In genomic region chr16:38352031-38352430, GRCm38 (mm10) we compare ENCODE assay signal across 17 mouse cellular contexts. TPM values are rescaled to one million over a fixed set of nuclear protein-coding genes. Genes with fewer than 3 reads are reported as not detected.
DNase-seq lines count a peak whose midpoint lies in the region; ATAC-seq lines count a peak whose summit lies in the region.
"Had no signal": no experiment of that assay in that cellular context is flagged by ENCODE, and none has a peak within 500 bp of the region (broad histone marks: within the 10 kb centered on the region; RNA-seq: fewer than 3 reads in every experiment).

No protein-coding gene starts in this region.

- peak overlapping the region; percentile 94 for H3K27ac ChIP-seq in heart, embryonic 12.5 days (ENCODE audit: poor library complexity, severe bottlenecking)
- no peak overlapping the region for H3K27ac ChIP-seq in forebrain, embryonic 16.5 days (ENCODE audit: low read length)
- H3K27ac ChIP-seq: midbrain, embryonic 10.5 days had no signal

- intact Hi-C loops in heart, postnatal 25 days (cut with DNase I) = loop anchor here (5.0 kb wide), 1 partner anchor 40 kb away; no protein-coding TSS in a partner anchor

- H3K4me2 ChIP-seq in heart, embryonic 12.5 days = peak overlapping the region; percentile 25; the same call in 1 of the 2 replicates
- no peak overlapping the region for H3K4me2 ChIP-seq in forebrain, embryonic 16.5 days (ENCODE audit: low read length)

- DNase-seq in heart, adult 18-20 months = peak; percentile 69 to 73
- no peak for DNase-seq in heart, postnatal 25 days (ENCODE audit: low spot score)
- peak; percentile 45 for DNase-seq in adrenal gland, postnatal 25 days
- peak; percentile 24 for DNase-seq in induced T-regulatory cell, adult 2 months (ENCODE audit: low read depth)
- no peak for DNase-seq in frontal cortex, postnatal 10 days (ENCODE audit: low spot score in 2 of 2)
- DNase-seq: cerebellum, adult 9-11 months; embryo, embryonic 11 days; lung, postnatal 14 days had no signal

- H3K9ac ChIP-seq in heart, embryonic 12.5 days = peak overlapping the region; percentile 37; the same call in 1 of the 2 replicates
- H3K9ac ChIP-seq in forebrain, embryonic 16.5 days (replicated peaks; ENCODE audit: low read depth, low read length) = no peak overlapping the region

- H3K36me3 ChIP-seq in heart, embryonic 12.5 days = peaks cover 34% of the 10 kb centered on the region
- peaks cover 15% of the 10 kb centered on the region for H3K36me3 ChIP-seq in forebrain, embryonic 16.5 days (ENCODE audit: control insufficient read depth, insufficient read depth)

- WGBS in heart, embryonic 12.5 days = 47% methylated on average over 7 of the region's 7 CpGs
- 81% methylated on average over 7 of the region's 7 CpGs for WGBS in forebrain, embryonic 16.5 days

- no peak for ATAC-seq in heart, embryonic 12.5 days (ENCODE audit: insufficient number of reproducible peaks, low FRiP score)
- no peak for ATAC-seq in forebrain, embryonic 16.5 days
- ATAC-seq: hindbrain, embryonic 16.5 days had no signal

- H3K27me3 ChIP-seq in heart, embryonic 12.5 days (replicated peaks) = no peaks in the 10 kb centered on the region
- no peaks in the 10 kb centered on the region for H3K27me3 ChIP-seq in forebrain, embryonic 16.5 days (replicated peaks; ENCODE audit: control insufficient read depth, insufficient read depth, low read length)

- H3K9me3 ChIP-seq in heart, embryonic 12.5 days (replicated peaks) = no peaks in the 10 kb centered on the region
- no peaks in the 10 kb centered on the region for H3K9me3 ChIP-seq in forebrain, embryonic 16.5 days (ENCODE audit: control insufficient read depth, low read length)
- H3K9me3 ChIP-seq: midbrain, embryonic 10.5 days had no signal

- H3K4me3 ChIP-seq in heart, embryonic 12.5 days = no peak overlapping the region
- H3K4me3 ChIP-seq in forebrain, embryonic 16.5 days (replicated peaks; ENCODE audit: low read length) = no peak overlapping the region
- H3K4me3 ChIP-seq: midbrain, embryonic 10.5 days had no signal

- H3K4me1 ChIP-seq in heart, embryonic 12.5 days (replicated peaks) = peaks cover 53% of the 10 kb centered on the region
- H3K4me1 ChIP-seq in forebrain, embryonic 16.5 days (replicated peaks; ENCODE audit: control insufficient read depth, insufficient read depth, low read length) = peaks cover 7% of the 10 kb centered on the region

RNA-seq across cellular contexts. Expression of gene Gm21987, which starts 5.2 kb away (rescaled TPM):
- total RNA-seq in heart, adult 18-20 months (2021) = 1 to 10 TPM in 1 of 2 experiments, not detected in 1; 1.4 TPM
- total RNA-seq in heart, postnatal 25 days (2021) = not detected
- not detected in 2 replicates for total RNA-seq in adrenal gland, postnatal 25 days (2021)
- 2.5 and 3.8 TPM in 2 replicates for polyA plus RNA-seq in heart, embryonic 12.5 days (2016; fragmentation: Nextera tagmentation; extraction: Ambion mirVana)
- polyA plus RNA-seq in forebrain, embryonic 16.5 days (2015; fragmentation: Nextera tagmentation; extraction: Ambion mirVana) = not detected in 2 replicates
- total RNA-seq: liver, adult 2 months; MEL had no signal
- polyA plus RNA-seq: gonadal fat pad, adult 2 months; hindbrain, embryonic 16.5 days; large intestine, adult 2 months; liver, adult 2 months; midbrain, embryonic 10.5 days; urinary bladder, adult 2 months had no signal

RNA-seq across cellular contexts. Expression of gene Cox17, which starts 5.2 kb away (rescaled TPM):
- total RNA-seq in heart, adult 18-20 months (2021) = 100 to 1,000 TPM; 345 to 380 TPM
- 100 to 1,000 TPM; 261 to 277 TPM for total RNA-seq in heart, postnatal 25 days (2021)
- 271 and 273 TPM in 2 replicates for total RNA-seq in adrenal gland, postnatal 25 days (2021)
- polyA plus RNA-seq in heart, embryonic 12.5 days (2016; fragmentation: Nextera tagmentation; extraction: Ambion mirVana) = 301 and 307 TPM in 2 replicates
- polyA plus RNA-seq in forebrain, embryonic 16.5 days (2015; fragmentation: Nextera tagmentation; extraction: Ambion mirVana) = 85.4 and 88.6 TPM in 2 replicates

RNA-seq across cellular contexts. Expression of gene Popdc2, which starts 10.0 kb away (rescaled TPM):
- 100 to 1,000 TPM; 515 to 590 TPM for total RNA-seq in heart, adult 18-20 months (2021)
- 100 to 1,000 TPM; 481 to 520 TPM for total RNA-seq in heart, postnatal 25 days (2021)
- 1.5 TPM in 2 replicates for total RNA-seq in adrenal gland, postnatal 25 days (2021)
- polyA plus RNA-seq in heart, embryonic 12.5 days (2016; fragmentation: Nextera tagmentation; extraction: Ambion mirVana) = 308 and 330 TPM in 2 replicates
- polyA plus RNA-seq in forebrain, embryonic 16.5 days (2015; fragmentation: Nextera tagmentation; extraction: Ambion mirVana) = 0.31 and 0.51 TPM in 2 replicates

RNA-seq across cellular contexts. Expression of gene Maats1, which starts 10.1 kb away (rescaled TPM):
- under 1 TPM in 1 of 2 experiments, not detected in 1; 0.13 TPM for total RNA-seq in heart, adult 18-20 months (2021)
- total RNA-seq in heart, postnatal 25 days (2021) = not detected
- total RNA-seq in adrenal gland, postnatal 25 days (2021) = 0.36 and 0.48 TPM in 2 replicates
- 0.09 TPM in 1 of 2 replicates, not detected in the other for polyA plus RNA-seq in heart, embryonic 12.5 days (2016; fragmentation: Nextera tagmentation; extraction: Ambion mirVana)
- polyA plus RNA-seq in forebrain, embryonic 16.5 days (2015; fragmentation: Nextera tagmentation; extraction: Ambion mirVana) = 0.43 and 0.66 TPM in 2 replicates
- total RNA-seq: liver, adult 2 months; MEL had no signal
- polyA plus RNA-seq: liver, adult 2 months had no signal

RNA-seq across cellular contexts. Expression of gene Nr1i2, which starts 57.4 kb away (rescaled TPM):
- not detected for total RNA-seq in heart, adult 18-20 months (2021)
- total RNA-seq in heart, postnatal 25 days (2021) = not detected
- not detected in 2 replicates for total RNA-seq in adrenal gland, postnatal 25 days (2021)
- not detected in 2 replicates for polyA plus RNA-seq in heart, embryonic 12.5 days (2016; fragmentation: Nextera tagmentation; extraction: Ambion mirVana)
- not detected in 2 replicates for polyA plus RNA-seq in forebrain, embryonic 16.5 days (2015; fragmentation: Nextera tagmentation; extraction: Ambion mirVana)
- total RNA-seq: MEL had no signal
- polyA plus RNA-seq: hindbrain, embryonic 16.5 days; midbrain, embryonic 10.5 days had no signal

Comparison
In these comparisons a context has a peak if more than half of its experiments do, and no peak if none do; other contexts are left out.
1. DNase-seq: peak in heart, adult 18-20 months (2 of 2), adrenal gland, postnatal 25 days (single experiment) and induced T-regulatory cell, adult 2 months (single experiment); none in heart, postnatal 25 days (single experiment) and frontal cortex, postnatal 10 days (0 of 2).
2. RNA of gene Popdc2, which starts 10.0 kb away (total RNA-seq): 515 to 590 TPM in heart, adult 18-20 months and 481 to 520 TPM in heart, postnatal 25 days; 1.5 TPM in adrenal gland, postnatal 25 days; every median in the first group is over 100 times any median in the second.